Mouse (Mus musculus) macrophage (primary cell): ENCODE data around the gene Qtrt1. TPM values are rescaled to one million over a fixed set of nuclear protein-coding genes. Genes with fewer than 3 reads are reported as not detected.

Experiments
- H3K27ac ChIP-seq: fragments of 350-480 bp; formaldehyde crosslinking; 2 replicates; pipeline ENCODE4 v1.9.0; 2021
- H3K36me3 ChIP-seq: fragments of 350-480 bp; formaldehyde crosslinking; 2 replicates; pipeline ENCODE4 v1.9.0; 2021; ENCODE audit errors: inconsistent target
- H3K4me3 ChIP-seq: fragments of 350-480 bp; formaldehyde crosslinking; 2 replicates; pipeline ENCODE4 v1.9.0; 2021; ENCODE audit errors: inconsistent target
- H3K79me2 ChIP-seq: fragments of 350-480 bp; formaldehyde crosslinking; 2 replicates; pipeline ENCODE4 v1.9.0; 2021; ENCODE audit errors: inconsistent target
- WGBS: methylation state at CpG from one replicate; pipeline ENCODE4 v1.1.7; 2026; ENCODE audit warnings: inconsistent platforms; ENCODE audit not compliant: missing documents; 5-methylcytosine and 5-hydroxymethylcytosine counted together
- polyA plus RNA-seq: library from polyadenylated mRNA; stranded (reverse); fragments of 250-400 nt; gene quantifications from 3 replicates; pipeline ENCODE4 v1.2.4, GENCODE M21; 2018; ENCODE audit warnings: inconsistent platforms

The Qtrt1 gene
- polyA plus RNA-seq, 1 experiment from 2014 or later = 6.1 TPM

DNA sequence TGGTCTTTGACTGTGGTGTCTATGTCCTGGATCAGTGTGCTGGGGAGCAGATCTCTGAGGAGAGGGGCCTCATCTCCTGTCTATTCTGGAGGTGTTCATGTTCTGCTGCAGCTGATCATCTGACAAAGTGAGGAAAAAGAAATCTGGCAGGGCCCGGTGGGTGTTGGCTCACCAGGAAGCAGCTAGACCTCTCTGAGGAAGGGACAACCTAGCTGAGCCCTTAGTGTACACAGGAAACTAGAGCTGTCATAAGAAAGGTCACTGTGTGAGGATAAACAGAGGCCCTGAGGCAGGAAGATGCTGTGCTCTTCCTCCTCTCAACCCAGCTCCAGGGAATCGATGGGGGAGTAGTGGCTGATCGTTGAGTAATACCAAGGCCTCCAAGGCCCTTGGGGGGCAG lies 38.6 kb downstream of the Qtrt1 start:
- no peak overlapping the region for H3K4me3 ChIP-seq
- no peak overlapping the region for H3K27ac ChIP-seq
- peaks cover 97% of the 10 kb centered on the region for H3K79me2 ChIP-seq
- H3K36me3 ChIP-seq = 0 out of 2 replicates have a peak, but pooled peaks cover 3% of the 10 kb centered on the region
- 38% methylated on average over 3 of the region's 3 CpGs for WGBS

DNA sequence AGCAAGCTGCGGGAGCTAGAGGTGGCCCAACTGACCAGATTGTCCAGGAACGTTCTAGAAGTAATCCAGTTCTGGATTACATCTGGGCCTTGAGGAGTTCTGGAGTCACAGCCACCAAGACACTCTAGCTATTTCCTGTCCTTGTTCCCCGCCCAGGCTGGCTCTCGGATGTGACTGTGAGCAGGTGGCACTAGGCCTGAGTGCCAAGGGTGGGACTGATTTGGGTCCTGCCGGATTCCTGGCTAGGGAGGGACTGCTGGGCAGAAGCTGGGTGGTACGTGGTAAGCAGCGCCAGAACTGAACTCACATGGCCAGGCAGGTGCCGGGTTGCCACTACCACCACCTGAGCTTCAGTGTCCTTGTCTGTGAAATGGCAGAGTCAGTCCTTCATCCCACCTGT lies 39.8 kb downstream of the Qtrt1 start:
- Histone ChIP-seq H3K79me2 (peaks cover 97% of the 10 kb centered on the region), H3K36me3 (0 out of 2 replicates have a peak, but pooled peaks cover 3% of the 10 kb centered on the region), H3K27ac (peak overlapping the region; percentile 91), H3K4me3 (no peak overlapping the region)
- WGBS = 83% methylated on average over 8 of the region's 8 CpGs

- H3K27ac ChIP-seq = peak overlapping the region; percentile 91
- H3K4me3 ChIP-seq = no peak overlapping the region
- 33% methylated on average over 8 of the region's 8 CpGs for WGBS
- peaks cover 97% of the 10 kb centered on the region for H3K79me2 ChIP-seq
- H3K36me3 ChIP-seq = 0 out of 2 replicates have a peak, but pooled peaks cover 3% of the 10 kb centered on the region
These were observed 40.2 kb downstream of the Qtrt1 start for GRCm38 (mm10) chr9:21451870-21452269.

DNA sequence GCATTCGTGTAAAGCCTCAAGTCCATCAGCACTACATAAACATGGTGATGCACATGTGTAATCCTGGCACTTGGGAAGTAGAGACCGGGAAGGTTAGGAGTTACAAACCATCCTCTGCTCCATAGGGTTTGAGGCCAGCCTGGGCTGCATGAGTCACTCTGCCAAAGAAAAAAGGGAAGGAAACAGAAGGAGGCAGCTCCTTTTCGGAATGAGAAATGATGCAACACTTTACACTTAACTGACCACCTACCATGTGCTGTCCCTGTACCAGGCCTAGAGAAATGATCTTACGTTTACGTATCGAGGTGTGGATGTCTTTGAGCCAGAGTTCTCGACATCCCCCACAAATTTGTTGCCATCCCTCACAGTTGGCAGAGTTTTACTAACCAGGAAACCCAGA lies 41.4 kb downstream of the Qtrt1 start:
- H3K27ac ChIP-seq = peak overlapping the region; percentile 91

GRCm38 (mm10) chr9:21453459-21453858 lies 41.8 kb downstream of the Qtrt1 start:
- H3K4me3 ChIP-seq = no peak overlapping the region
- peaks cover 93% of the 10 kb centered on the region for H3K79me2 ChIP-seq
- WGBS = 48% methylated on average over 2 of the region's 2 CpGs
- peaks cover 5% of the 10 kb centered on the region; the same call in 1 of the 2 replicates for H3K36me3 ChIP-seq
- peak overlapping the region; percentile 91 for H3K27ac ChIP-seq

More for the DNA sequence above, 41.4 kb downstream of the Qtrt1 start:
- Histone ChIP-seq H3K4me3 (no peak overlapping the region), H3K79me2 (peaks cover 93% of the 10 kb centered on the region), H3K36me3 (0 out of 2 replicates have a peak, but pooled peaks cover under 1% of the 10 kb centered on the region)
- WGBS = 4% methylated on average over 7 of the region's 7 CpGs

DNA sequence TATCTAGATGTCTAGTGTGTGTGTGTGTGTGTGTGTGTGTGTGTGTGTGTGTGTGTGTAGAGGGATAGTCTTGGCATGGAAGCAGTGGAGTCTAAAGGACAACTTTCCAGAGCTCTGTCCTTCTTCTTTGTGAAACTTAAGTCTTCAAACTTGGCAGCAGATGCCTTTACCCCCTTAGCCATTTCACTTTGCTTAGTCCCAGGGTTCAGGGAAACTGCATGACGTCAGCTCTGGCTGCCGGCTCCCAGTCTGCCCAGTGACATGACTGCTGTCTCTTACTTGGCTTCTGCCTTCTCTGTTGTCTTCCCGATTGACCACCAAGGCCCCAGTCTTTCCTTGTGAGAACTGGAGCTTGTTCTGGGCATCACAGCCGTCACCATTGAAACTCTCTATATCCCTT lies 42.9 kb downstream of the Qtrt1 start:
- H3K4me3 ChIP-seq = no peak overlapping the region
- peaks cover 9% of the 10 kb centered on the region; the same call in 1 of the 2 replicates for H3K36me3 ChIP-seq
- H3K79me2 ChIP-seq = peaks cover 93% of the 10 kb centered on the region
- peak overlapping the region; percentile 91; the same call in 1 of the 2 replicates for H3K27ac ChIP-seq
- 79% methylated on average over 4 of the region's 4 CpGs for WGBS

DNA sequence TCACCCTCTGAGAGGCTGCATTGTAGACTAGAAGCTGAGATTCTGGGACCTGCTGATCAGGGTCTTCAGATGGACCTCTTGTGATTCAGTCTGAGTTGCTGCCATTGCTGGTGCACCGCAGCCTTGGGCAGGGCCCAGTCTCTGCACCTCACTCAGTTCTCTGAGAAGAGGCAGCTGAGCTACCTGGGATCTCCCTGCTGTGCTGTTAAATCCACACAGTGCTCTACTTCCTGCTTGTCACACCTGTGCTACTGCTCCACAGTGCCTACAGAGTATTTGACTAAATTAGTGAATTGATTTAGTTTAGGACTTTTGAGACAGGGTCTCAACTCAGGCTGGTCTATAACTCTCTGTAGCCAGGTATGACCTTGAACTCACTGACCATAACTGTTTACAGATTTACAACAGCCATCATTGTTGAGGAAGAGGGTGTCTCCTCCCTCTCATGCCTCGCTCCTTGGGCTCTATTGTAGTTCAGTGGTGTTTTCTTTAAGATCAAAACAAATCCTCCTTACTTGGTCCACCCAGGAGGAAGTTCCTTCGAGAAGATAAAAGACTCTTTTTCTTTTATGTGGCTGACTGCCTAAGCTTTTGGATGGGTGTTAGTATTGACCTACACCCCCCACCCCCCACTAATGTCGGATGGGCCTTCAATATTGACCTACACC lies 43.6 kb downstream of the Qtrt1 start:
- Histone ChIP-seq H3K27ac (no peak overlapping the region), H3K36me3 (peaks cover 9% of the 10 kb centered on the region; the same call in 1 of the 2 replicates), H3K79me2 (peaks cover 93% of the 10 kb centered on the region), H3K4me3 (no peak overlapping the region)
- WGBS = 56% methylated on average over 3 of the region's 4 CpGs

- H3K4me3 ChIP-seq = no peak overlapping the region
- H3K36me3 ChIP-seq = peaks cover 9% of the 10 kb centered on the region; the same call in 1 of the 2 replicates
- WGBS = 91% methylated on average over 7 of the region's 7 CpGs
- H3K27ac ChIP-seq = peak overlapping the region; percentile 52
- H3K79me2 ChIP-seq = peaks cover 93% of the 10 kb centered on the region
These were observed 44.8 kb downstream of the Qtrt1 start for GRCm38 (mm10) chr9:21456246-21456929.

- Histone ChIP-seq H3K79me2 (peaks cover 93% of the 10 kb centered on the region), H3K4me3 (no peak overlapping the region), H3K27ac (peak overlapping the region; percentile 52), H3K36me3 (peaks cover 9% of the 10 kb centered on the region; the same call in 1 of the 2 replicates)
- WGBS = 23% methylated on average over 10 of the region's 10 CpGs
These were observed 45.4 kb downstream of the Qtrt1 start for GRCm38 (mm10) chr9:21456930-21457634.

DNA sequence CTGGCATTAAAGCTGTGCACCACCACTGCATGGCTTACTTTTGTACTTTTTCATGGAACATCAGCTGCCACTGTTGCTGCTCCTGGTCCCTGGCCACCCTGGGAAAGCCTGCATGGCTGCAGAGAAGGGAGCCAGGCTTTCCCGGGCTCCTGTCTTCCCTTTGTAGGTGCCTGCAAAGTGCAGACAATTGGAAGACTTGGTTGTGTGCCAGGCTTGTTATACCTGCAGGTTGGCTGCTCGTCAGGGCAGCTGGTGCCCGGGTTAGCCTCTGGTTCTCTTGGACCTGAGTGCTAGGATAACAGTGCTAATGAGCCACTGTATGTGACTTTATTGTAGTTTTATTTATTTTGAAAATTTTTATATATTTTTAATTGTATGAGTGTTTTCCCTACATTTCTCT lies 47.2 kb downstream of the Qtrt1 start:
- Histone ChIP-seq H3K27ac (no peak overlapping the region), H3K4me3 (no peak overlapping the region), H3K36me3 (peaks cover 9% of the 10 kb centered on the region; the same call in 1 of the 2 replicates), H3K79me2 (peaks cover 93% of the 10 kb centered on the region)
- WGBS = 92% methylated on average over 3 of the region's 3 CpGs

- WGBS = 96% methylated on average over 3 of the region's 3 CpGs
- no peak overlapping the region for H3K4me3 ChIP-seq
- peaks cover 11% of the 10 kb centered on the region; the same call in 1 of the 2 replicates for H3K36me3 ChIP-seq
- H3K27ac ChIP-seq = no peak overlapping the region
- peaks cover 93% of the 10 kb centered on the region for H3K79me2 ChIP-seq
These were observed 48.8 kb downstream of the Qtrt1 start for GRCm38 (mm10) chr9:21460400-21460940.

GRCm38 (mm10) chr9:21463138-21463590 lies 51.5 kb downstream of the Qtrt1 start:
- Histone ChIP-seq H3K27ac (peak overlapping the region; percentile 82), H3K36me3 (peaks cover 25% of the 10 kb centered on the region; the same call in 1 of the 2 replicates), H3K79me2 (peaks cover 76% of the 10 kb centered on the region), H3K4me3 (no peak overlapping the region)
- WGBS = 4% methylated on average over 5 of the region's 5 CpGs

DNA sequence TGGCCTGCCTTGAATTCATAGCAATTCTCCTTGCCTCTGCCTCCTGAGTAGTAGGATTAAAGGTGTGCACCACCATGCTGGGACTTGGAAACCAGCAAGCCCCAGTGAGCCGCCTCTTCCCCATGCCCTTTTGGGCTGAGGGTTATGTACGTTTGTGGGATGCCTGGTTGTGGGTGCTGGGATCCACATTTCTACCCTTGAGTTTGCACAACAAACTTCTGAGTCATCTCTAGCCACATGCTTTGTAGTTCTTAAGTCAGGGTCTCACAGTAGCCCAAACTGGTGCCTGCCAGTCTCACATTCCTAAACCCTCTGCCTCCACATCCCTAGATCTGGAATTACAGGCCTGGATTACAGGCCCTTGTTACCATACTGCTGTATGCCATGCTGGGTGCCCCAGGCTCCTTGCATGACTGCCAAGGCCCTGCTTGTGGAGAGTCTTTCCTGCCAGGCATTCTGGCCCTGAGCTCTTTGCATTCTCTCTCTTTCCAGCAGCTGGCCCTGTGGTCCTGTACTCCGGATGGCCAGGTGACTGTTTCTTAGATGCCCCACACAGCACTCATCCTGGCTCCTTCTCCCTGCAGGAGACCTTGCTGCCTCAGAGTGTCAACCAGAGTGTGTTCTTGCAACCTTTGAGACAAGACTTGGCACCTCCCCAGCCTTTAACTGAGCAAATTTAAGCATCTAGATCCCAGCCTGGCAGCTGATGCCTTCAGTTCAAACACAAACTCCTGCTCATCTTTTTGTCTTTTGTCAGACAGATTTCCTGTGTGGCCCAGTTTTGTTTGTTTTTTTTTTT lies 52.3 kb downstream of the Qtrt1 start:
- WGBS = 35% methylated on average over 3 of the region's 3 CpGs
- Histone ChIP-seq H3K79me2 (peaks cover 68% of the 10 kb centered on the region), H3K4me3 (no peak overlapping the region), H3K36me3 (peaks cover 21% of the 10 kb centered on the region; the same call in 1 of the 2 replicates), H3K27ac (peak overlapping the region; percentile 82)
